Mouse (Mus musculus): ENCODE measurements around the gene Ipo5. TPM values are rescaled to one million over a fixed set of nuclear protein-coding genes. Genes with fewer than 3 reads are reported as not detected.

Gene Ipo5
- polyA plus RNA-seq, 1 experiment from 2014 or later = 96.3 TPM

GRCm38 (mm10) chr14:120911388-120911901, 421 bp downstream of the Ipo5 start:
- WGBS = 2% methylated on average over 28 of the region's 63 CpGs
- H3K9me3 ChIP-seq (ENCODE audit: low read length) = no peaks in the 10 kb centered on the region

GRCm38 (mm10) chr14:120912090-120912710, 1.2 kb downstream of the Ipo5 start:
- H3K36me3 ChIP-seq (ENCODE audit: insufficient read depth, low read length) = no peaks in the 10 kb centered on the region
- H3K4me2 ChIP-seq (replicated peaks; ENCODE audit: low read depth, low read length) = peak overlapping the region; percentile 77
- H3K9ac ChIP-seq (replicated peaks; ENCODE audit: low read length) = peak overlapping the region; percentile 88
- H3K27me3 ChIP-seq (ENCODE audit: insufficient read depth, low read length) = no peaks in the 10 kb centered on the region
- no peak for ATAC-seq (ENCODE audit: low FRiP score, low TSS enrichment)
- peak overlapping the region; percentile 94; the same call in 1 of the 2 replicates for H3K27ac ChIP-seq (ENCODE audit: low read length)
- H3K4me3 ChIP-seq (ENCODE audit: low read length) = peak overlapping the region; percentile 87
- H3K9me3 ChIP-seq (ENCODE audit: low read length) = no peaks in the 10 kb centered on the region
- H3K4me1 ChIP-seq (ENCODE audit: insufficient read depth, low read length) = peaks cover 13% of the 10 kb centered on the region
- WGBS = 8% methylated on average over 11 of the region's 11 CpGs

More at GRCm38 (mm10) chr14:120911388-120911901, 421 bp downstream of the Ipo5 start:
- peak; percentile 35 for ATAC-seq (ENCODE audit: low FRiP score, low TSS enrichment)
- H3K4me3 ChIP-seq (ENCODE audit: low read length) = peak overlapping the region; percentile 87
- peak overlapping the region; percentile 94 for H3K27ac ChIP-seq (ENCODE audit: low read length)
- H3K27me3 ChIP-seq (ENCODE audit: insufficient read depth, low read length) = no peaks in the 10 kb centered on the region
- H3K4me2 ChIP-seq (replicated peaks; ENCODE audit: low read depth, low read length) = peak overlapping the region; percentile 77
- H3K4me1 ChIP-seq (ENCODE audit: insufficient read depth, low read length) = peaks cover 13% of the 10 kb centered on the region
- H3K36me3 ChIP-seq (ENCODE audit: insufficient read depth, low read length) = no peaks in the 10 kb centered on the region
- peak overlapping the region; percentile 88 for H3K9ac ChIP-seq (replicated peaks; ENCODE audit: low read length)

DNA sequence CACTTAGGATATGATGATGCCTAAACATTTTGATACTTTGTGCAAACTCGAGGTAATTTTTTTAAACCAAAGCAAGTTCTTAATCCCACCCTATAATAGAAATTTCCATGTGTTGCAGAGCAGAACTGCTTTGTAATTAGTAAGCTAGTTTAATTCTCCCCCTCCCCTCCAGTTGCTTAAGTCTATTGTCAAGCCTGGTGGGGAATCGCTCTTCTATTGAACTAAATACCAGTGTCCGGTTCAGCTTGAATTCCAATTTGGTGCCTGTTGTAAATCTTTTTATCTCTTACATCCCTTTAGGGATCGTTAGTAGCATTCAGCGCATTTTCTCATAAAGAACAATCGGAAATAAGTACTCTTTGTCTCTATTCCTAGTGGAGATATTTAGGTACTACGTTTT, 1.9 kb downstream of the Ipo5 start:
- WGBS = 20% methylated on average over 7 of the region's 7 CpGs
- Histone ChIP-seq H3K27ac (ENCODE audit: low read length) (no peak overlapping the region), H3K4me2 (replicated peaks; ENCODE audit: low read depth, low read length) (peak overlapping the region; percentile 77), H3K9me3 (ENCODE audit: low read length) (no peaks in the 10 kb centered on the region), H3K36me3 (ENCODE audit: insufficient read depth, low read length) (0 out of 2 replicates have a peak, but pooled peaks cover 2% of the 10 kb centered on the region), H3K4me3 (ENCODE audit: low read length) (peak overlapping the region; percentile 87), H3K9ac (replicated peaks; ENCODE audit: low read length) (no peak overlapping the region), H3K4me1 (ENCODE audit: insufficient read depth, low read length) (peaks cover 13% of the 10 kb centered on the region), H3K27me3 (ENCODE audit: insufficient read depth, low read length) (no peaks in the 10 kb centered on the region)
- no peak for ATAC-seq (ENCODE audit: low FRiP score, low TSS enrichment)

- H3K36me3 ChIP-seq (ENCODE audit: insufficient read depth, low read length) = peaks cover 63% of the 10 kb centered on the region
These were observed 10.8 kb downstream of the Ipo5 start for GRCm38 (mm10) chr14:120921805-120922204.

DNA sequence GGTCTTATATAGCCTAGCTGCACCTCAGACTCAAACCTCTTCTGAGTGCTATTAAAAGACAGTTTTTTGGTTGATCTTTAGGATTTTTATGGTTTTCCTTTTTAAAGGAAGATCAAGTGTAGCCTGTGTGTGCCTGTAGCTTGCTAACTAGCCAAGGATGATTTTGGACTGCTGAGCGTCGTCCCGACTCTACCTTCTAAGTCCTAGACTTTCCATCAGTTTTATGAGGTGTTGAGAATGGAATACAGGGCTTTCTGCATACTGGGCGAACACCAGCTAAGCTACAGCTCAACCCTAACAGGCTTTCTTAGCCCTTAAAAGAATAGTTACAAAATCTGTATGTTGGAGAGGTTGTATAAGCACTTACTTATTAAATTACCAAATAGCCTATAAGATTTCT, 13.0 kb downstream of the Ipo5 start:
- H3K4me3 ChIP-seq (ENCODE audit: low read length) = no peak overlapping the region
- 88% methylated on average over 4 of the region's 4 CpGs for WGBS
- peaks cover 65% of the 10 kb centered on the region for H3K36me3 ChIP-seq (ENCODE audit: insufficient read depth, low read length)
- no peak for ATAC-seq (ENCODE audit: low FRiP score, low TSS enrichment)
- no peak overlapping the region for H3K27ac ChIP-seq (ENCODE audit: low read length)
- H3K27me3 ChIP-seq (ENCODE audit: insufficient read depth, low read length) = no peaks in the 10 kb centered on the region
- no peak overlapping the region for H3K9ac ChIP-seq (replicated peaks; ENCODE audit: low read length)
- H3K9me3 ChIP-seq (ENCODE audit: low read length) = no peaks in the 10 kb centered on the region
- H3K4me1 ChIP-seq (ENCODE audit: insufficient read depth, low read length) = no peaks in the 10 kb centered on the region
- H3K4me2 ChIP-seq (replicated peaks; ENCODE audit: low read depth, low read length) = no peak overlapping the region

More at GRCm38 (mm10) chr14:120921805-120922204, 10.8 kb downstream of the Ipo5 start:
- Histone ChIP-seq H3K4me1 (ENCODE audit: insufficient read depth, low read length) (no peaks in the 10 kb centered on the region), H3K9ac (replicated peaks; ENCODE audit: low read length) (no peak overlapping the region), H3K4me3 (ENCODE audit: low read length) (no peak overlapping the region), H3K4me2 (replicated peaks; ENCODE audit: low read depth, low read length) (no peak overlapping the region), H3K27me3 (ENCODE audit: insufficient read depth, low read length) (no peaks in the 10 kb centered on the region), H3K27ac (ENCODE audit: low read length) (no peak overlapping the region), H3K9me3 (ENCODE audit: low read length) (no peaks in the 10 kb centered on the region)
- 91% methylated on average over 4 of the region's 4 CpGs for WGBS
- no peak for ATAC-seq (ENCODE audit: low FRiP score, low TSS enrichment)

DNA sequence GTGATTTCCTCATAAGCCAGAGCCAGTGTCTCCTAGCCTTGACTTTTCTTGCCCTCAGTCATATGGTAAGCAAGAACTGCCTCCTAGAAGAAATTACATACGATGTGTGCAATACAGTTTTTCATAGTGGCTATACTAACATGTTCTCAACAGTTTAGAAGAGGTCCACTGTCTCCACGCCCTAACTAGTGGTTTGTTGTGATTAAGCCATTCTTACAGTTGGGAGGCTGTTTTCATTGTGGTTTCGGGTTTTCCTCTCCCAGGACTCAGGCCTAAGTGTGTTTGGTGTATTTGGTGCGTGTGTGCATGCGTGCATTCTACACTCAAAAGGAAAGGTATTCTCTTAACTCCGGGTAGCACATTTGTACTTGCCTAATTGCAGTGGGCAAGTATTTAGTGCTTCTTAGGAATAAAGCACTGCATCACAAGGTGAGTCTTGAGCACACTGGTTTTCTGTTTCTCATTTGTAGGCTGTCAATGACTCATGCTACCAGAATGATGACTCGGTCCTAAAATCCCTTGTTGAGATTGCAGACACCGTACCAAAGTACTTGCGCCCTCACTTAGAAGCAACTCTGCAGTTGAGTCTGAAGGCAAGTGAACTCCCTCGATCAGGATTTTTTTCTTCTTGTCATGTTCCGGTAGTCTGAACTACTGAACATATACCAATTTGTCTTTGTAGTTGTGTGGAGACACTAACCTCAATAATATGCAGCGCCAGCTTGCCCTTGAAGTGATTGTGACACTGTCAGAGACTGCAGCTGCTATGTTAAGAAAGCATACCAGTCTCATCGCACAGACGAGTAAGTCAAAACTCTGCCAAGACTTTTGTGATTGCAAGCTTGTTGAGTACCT, 14.9 kb downstream of the Ipo5 start:
- no peak overlapping the region for H3K4me2 ChIP-seq (replicated peaks; ENCODE audit: low read depth, low read length)
- no peaks in the 10 kb centered on the region for H3K9me3 ChIP-seq (ENCODE audit: low read length)
- H3K27ac ChIP-seq (ENCODE audit: low read length) = no peak overlapping the region
- no peaks in the 10 kb centered on the region for H3K27me3 ChIP-seq (ENCODE audit: insufficient read depth, low read length)
- ATAC-seq (ENCODE audit: low FRiP score, low TSS enrichment) = no peak
- no peaks in the 10 kb centered on the region for H3K4me1 ChIP-seq (ENCODE audit: insufficient read depth, low read length)
- WGBS = 92% methylated on average over 14 of the region's 14 CpGs
- no peak overlapping the region for H3K9ac ChIP-seq (replicated peaks; ENCODE audit: low read length)
- no peak overlapping the region for H3K4me3 ChIP-seq (ENCODE audit: low read length)
- peaks cover 70% of the 10 kb centered on the region for H3K36me3 ChIP-seq (ENCODE audit: insufficient read depth, low read length)

DNA sequence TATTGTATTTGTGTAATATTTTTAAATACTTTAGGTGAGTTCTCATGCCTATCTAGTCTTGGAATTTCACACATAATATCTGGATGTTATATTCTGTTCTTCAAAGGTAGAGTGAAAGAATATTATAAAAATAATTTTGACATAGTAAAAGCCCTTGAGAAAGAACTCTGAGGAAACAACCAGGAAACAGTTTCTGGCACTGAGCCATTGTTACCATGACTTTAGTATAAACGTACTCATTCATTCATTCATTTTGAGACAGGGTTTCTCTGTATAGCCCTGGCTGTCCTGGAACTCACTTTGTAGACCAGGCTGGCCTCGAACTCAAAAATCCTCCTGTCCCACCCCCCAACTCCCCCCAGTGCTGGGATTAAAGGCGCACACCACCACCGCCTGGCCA, 20.2 kb downstream of the Ipo5 start:
- no peak overlapping the region for H3K9ac ChIP-seq (replicated peaks; ENCODE audit: low read length)
- no peaks in the 10 kb centered on the region for H3K4me1 ChIP-seq (ENCODE audit: insufficient read depth, low read length)
- no peaks in the 10 kb centered on the region for H3K9me3 ChIP-seq (ENCODE audit: low read length)
- no peaks in the 10 kb centered on the region for H3K27me3 ChIP-seq (ENCODE audit: insufficient read depth, low read length)
- no peak overlapping the region for H3K27ac ChIP-seq (ENCODE audit: low read length)
- no peak overlapping the region for H3K4me3 ChIP-seq (ENCODE audit: low read length)
- no peak overlapping the region for H3K4me2 ChIP-seq (replicated peaks; ENCODE audit: low read depth, low read length)
- ATAC-seq (ENCODE audit: low FRiP score, low TSS enrichment) = no peak
- H3K36me3 ChIP-seq (ENCODE audit: insufficient read depth, low read length) = peaks cover 65% of the 10 kb centered on the region
- 85% methylated on average over 4 of the region's 4 CpGs for WGBS

GRCm38 (mm10) chr14:120933624-120934023, 22.6 kb downstream of the Ipo5 start:
- no peak overlapping the region for H3K27ac ChIP-seq (ENCODE audit: low read length)
- no peak overlapping the region for H3K9ac ChIP-seq (replicated peaks; ENCODE audit: low read length)
- H3K4me1 ChIP-seq (ENCODE audit: insufficient read depth, low read length) = no peaks in the 10 kb centered on the region
- no peak overlapping the region for H3K4me3 ChIP-seq (ENCODE audit: low read length)
- no peaks in the 10 kb centered on the region for H3K9me3 ChIP-seq (ENCODE audit: low read length)
- peaks cover 73% of the 10 kb centered on the region for H3K36me3 ChIP-seq (ENCODE audit: insufficient read depth, low read length)
- H3K4me2 ChIP-seq (replicated peaks; ENCODE audit: low read depth, low read length) = no peak overlapping the region
- no peaks in the 10 kb centered on the region for H3K27me3 ChIP-seq (ENCODE audit: insufficient read depth, low read length)
- ATAC-seq (ENCODE audit: low FRiP score, low TSS enrichment) = no peak
- 93% methylated on average over 8 of the region's 8 CpGs for WGBS

- Histone ChIP-seq H3K36me3 (ENCODE audit: insufficient read depth, low read length) (peaks cover 86% of the 10 kb centered on the region), H3K27me3 (ENCODE audit: insufficient read depth, low read length) (no peaks in the 10 kb centered on the region), H3K27ac (ENCODE audit: low read length) (no peak overlapping the region), H3K4me3 (ENCODE audit: low read length) (no peak overlapping the region), H3K4me2 (replicated peaks; ENCODE audit: low read depth, low read length) (no peak overlapping the region), H3K9me3 (ENCODE audit: low read length) (no peaks in the 10 kb centered on the region), H3K4me1 (ENCODE audit: insufficient read depth, low read length) (no peaks in the 10 kb centered on the region), H3K9ac (replicated peaks; ENCODE audit: low read length) (no peak overlapping the region)
- 70% methylated on average over 1 of the region's 1 CpGs for WGBS
- ATAC-seq (ENCODE audit: low FRiP score, low TSS enrichment) = no peak
These were observed 26.1 kb downstream of the Ipo5 start for GRCm38 (mm10) chr14:120937102-120937501.

DNA sequence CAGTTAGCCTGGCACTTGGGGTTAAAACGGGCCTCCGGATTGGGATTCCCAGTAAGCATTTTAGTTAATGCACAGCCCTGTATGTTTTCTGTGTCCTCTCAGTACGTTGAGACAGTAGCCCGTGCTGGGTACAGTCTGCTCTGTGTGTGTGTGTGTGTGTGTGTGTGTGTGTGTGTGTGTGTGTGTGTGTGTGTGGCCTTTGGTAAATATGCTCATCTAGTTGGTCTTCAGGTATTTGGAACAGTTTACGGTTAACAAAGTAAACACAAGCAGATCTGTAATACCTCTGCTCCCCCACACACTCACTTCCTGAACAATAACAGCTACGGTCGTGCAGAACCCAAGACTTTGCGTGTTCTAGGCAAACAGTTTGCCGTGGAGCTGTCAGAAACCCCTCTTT, 31.8 kb downstream of the Ipo5 start:
- no peaks in the 10 kb centered on the region for H3K9me3 ChIP-seq (ENCODE audit: low read length)
- no peak overlapping the region for H3K4me3 ChIP-seq (ENCODE audit: low read length)
- ATAC-seq (ENCODE audit: low FRiP score, low TSS enrichment) = no peak
- 0 out of 2 replicates have a peak, but pooled peaks cover 5% of the 10 kb centered on the region for H3K4me1 ChIP-seq (ENCODE audit: insufficient read depth, low read length)
- H3K36me3 ChIP-seq (ENCODE audit: insufficient read depth, low read length) = peaks cover 77% of the 10 kb centered on the region
- H3K27ac ChIP-seq (ENCODE audit: low read length) = no peak overlapping the region
- H3K4me2 ChIP-seq (replicated peaks; ENCODE audit: low read depth, low read length) = no peak overlapping the region
- 62% methylated on average over 9 of the region's 9 CpGs for WGBS
- no peak overlapping the region for H3K9ac ChIP-seq (replicated peaks; ENCODE audit: low read length)
- no peaks in the 10 kb centered on the region for H3K27me3 ChIP-seq (ENCODE audit: insufficient read depth, low read length)
